Mouse (Mus musculus) erythroblast, embryonic 14.5 days (primary cell): ENCODE results near the gene Gm7257. TPM values are rescaled to one million over a fixed set of nuclear protein-coding genes. Genes with fewer than 3 reads are reported as not detected.

Source experiments
- H3K27me3 ChIP-seq: 2 replicates; pipeline ENCODE4 v1.6.1; 2012; ENCODE audit warnings: inconsistent platforms; ENCODE audit not compliant: control insufficient read depth
- H3K36me3 ChIP-seq: 2 replicates; pipeline ENCODE4 v1.6.1; 2012; ENCODE audit warnings: mild to moderate bottlenecking, inconsistent platforms; ENCODE audit not compliant: control insufficient read depth
- H3K4me1 ChIP-seq: 2 replicates; pipeline ENCODE4 v1.6.1; 2012; ENCODE audit warnings: inconsistent platforms; ENCODE audit not compliant: control insufficient read depth
- H3K4me3 ChIP-seq: replicated peaks from 2 replicates; pipeline ENCODE3; 2012; ENCODE audit warnings: moderate library complexity, mild to moderate bottlenecking, inconsistent platforms
- H3K9me3 ChIP-seq: 2 replicates; pipeline ENCODE4 v1.6.1; 2012; ENCODE audit warnings: low read length, inconsistent platforms, mixed read lengths; ENCODE audit not compliant: control insufficient read depth
- GATA1 ChIP-seq: IDR thresholded peaks from 2 replicates; pipeline ENCODE4 v1.6.1; 2012; ENCODE audit warnings: low read length, inconsistent platforms, mixed read lengths
- TAL1 ChIP-seq: IDR thresholded peaks from 3 replicates; pipeline ENCODE4 v1.6.1; 2012; ENCODE audit warnings: low read length, inconsistent platforms, mixed read lengths
- polyA plus RNA-seq: library from polyadenylated mRNA; stranded (reverse); fragments of >175 nt; gene quantifications from 2 replicates; pipeline ENCODE4 v1.2.3, GENCODE M21; 2012

Gene Gm7257
- not detected in 2 replicates for polyA plus RNA-seq

- TF ChIP-seq TAL1 = no peak
- no peak for TF ChIP-seq GATA1
- H3K9me3 ChIP-seq = no peaks in the 10 kb centered on the region
- H3K27me3 ChIP-seq = no peaks in the 10 kb centered on the region
- H3K4me3 ChIP-seq = no peak within 1 kb of the TSS
- no peaks in the 10 kb centered on the region for H3K4me1 ChIP-seq
- no peaks in the 10 kb centered on the region for H3K36me3 ChIP-seq
Measured at GRCm38 (mm10) chr9:36431584-36431983, at the start of gene Gm7257. Gene Gm7257, plus strand, starts transcription at chr9:36431884.

- Histone ChIP-seq H3K4me1 (no peaks in the 10 kb centered on the region), H3K4me3 (no peak overlapping the region), H3K9me3 (peaks cover 5% of the 10 kb centered on the region), H3K27me3 (no peaks in the 10 kb centered on the region), H3K36me3 (no peaks in the 10 kb centered on the region)
- TF ChIP-seq TAL1 (no peak), GATA1 (no peak)
Measured at GRCm38 (mm10) chr9:36402991-36403390, 28.7 kb upstream of the Gm7257 start.

- Histone ChIP-seq H3K36me3 (no peaks in the 10 kb centered on the region), H3K9me3 (no peaks in the 10 kb centered on the region), H3K4me3 (no peak overlapping the region), H3K4me1 (no peaks in the 10 kb centered on the region), H3K27me3 (no peaks in the 10 kb centered on the region)
- no peak for TF ChIP-seq TAL1
- no peak for TF ChIP-seq GATA1
Measured at GRCm38 (mm10) chr9:36435051-36435764, 3.5 kb downstream of the Gm7257 start.

GRCm38 (mm10) chr9:36475338-36475737 is 43.7 kb downstream of the Gm7257 start, which contains the start of gene Gm9513:
Gene Gm9513, plus strand, starts transcription at chr9:36475638.
- H3K9me3 ChIP-seq = peaks cover 2% of the 10 kb centered on the region; the same call in 1 of the 2 replicates
- no peaks in the 10 kb centered on the region for H3K36me3 ChIP-seq
- H3K27me3 ChIP-seq = no peaks in the 10 kb centered on the region
- no peaks in the 10 kb centered on the region for H3K4me1 ChIP-seq
- no peak for TF ChIP-seq TAL1
- no peak for TF ChIP-seq GATA1
- H3K4me3 ChIP-seq = no peak within 1 kb of the TSS

Other genes with a start within 250 kb of the Gm7257 start
- gene Gm9513, start 43.8 kb downstream of the Gm7257 start, polyA plus RNA-seq = not detected in 2 replicates
- not detected in 2 replicates for gene Gm5615, start 110.1 kb downstream of the Gm7257 start, polyA plus RNA-seq
- gene Gm17689, start 150.8 kb downstream of the Gm7257 start, polyA plus RNA-seq = not detected in 2 replicates
- gene A630095E13Rik, start 211.5 kb downstream of the Gm7257 start, polyA plus RNA-seq = not detected in 2 replicates